Mouse (Mus musculus): ENCODE results near the gene Prss8.

Prss8 gene

DNA sequence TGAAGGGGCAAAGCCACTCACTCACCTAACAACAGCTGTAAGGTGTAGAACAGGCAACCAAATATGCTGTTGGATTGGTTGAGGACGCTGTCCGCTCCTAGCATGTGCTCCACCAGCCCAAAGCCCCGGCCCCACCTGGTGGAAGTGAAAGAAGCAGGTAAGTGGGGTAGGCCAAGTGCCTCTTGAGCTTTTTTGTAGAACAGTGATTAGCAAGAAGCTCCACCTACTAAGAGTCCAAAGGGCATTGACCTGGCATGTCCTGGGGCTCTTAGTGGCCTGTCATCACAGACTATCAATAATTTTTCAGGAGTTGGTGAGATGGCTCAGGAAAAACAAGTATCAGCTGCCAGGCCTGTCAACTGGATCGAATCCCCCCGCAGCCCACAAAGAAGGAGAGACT lies 35.4 kb downstream of the Prss8 start:
- no peak for DNase-seq

DNA sequence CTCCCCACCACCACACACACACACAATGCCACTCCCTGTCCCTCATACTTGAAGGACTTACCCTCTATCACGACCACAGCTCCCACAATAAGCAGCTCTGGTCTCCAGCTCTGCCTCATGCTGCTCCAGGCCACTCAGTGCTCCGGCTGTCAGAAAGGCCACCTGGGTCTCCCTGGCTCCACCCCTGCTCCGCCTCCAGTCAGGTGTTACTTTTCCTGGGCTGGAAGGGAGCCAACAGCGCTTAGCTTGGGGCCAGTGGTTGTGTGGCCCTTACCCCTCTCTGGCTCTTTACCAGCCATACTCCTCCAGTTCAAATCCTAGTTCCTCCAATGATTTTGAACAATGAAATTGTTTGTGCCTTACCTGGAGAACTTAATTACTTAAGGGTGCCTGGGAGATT lies 39.1 kb downstream of the Prss8 start, which contains the start of gene Prss53:
Prss53 (minus strand) TSS at position 173 of the 400 bp plus-strand sequence.
- peak; percentile 81 for DNase-seq

DNA sequence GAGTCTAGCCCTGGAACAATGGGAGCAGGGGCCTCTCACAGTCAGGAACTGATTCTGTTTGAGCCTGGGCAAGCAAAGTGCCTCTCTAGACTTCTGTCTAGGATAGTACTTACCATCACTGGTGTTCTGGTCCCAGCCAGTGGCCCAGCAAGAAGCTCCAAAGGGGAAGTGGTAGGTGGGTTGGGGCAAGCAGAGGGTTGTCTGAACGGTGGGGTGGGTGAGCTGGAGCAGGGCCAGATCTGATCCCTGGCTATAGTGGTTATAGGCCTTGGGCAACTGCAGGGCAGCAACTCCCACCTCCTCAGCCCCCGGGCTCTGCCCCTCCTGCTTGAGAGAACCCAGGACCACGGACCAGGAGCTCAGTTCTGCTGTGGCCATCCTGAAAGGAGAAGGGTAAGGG lies 41.1 kb downstream of the Prss8 start:
- no peak for DNase-seq

DNA sequence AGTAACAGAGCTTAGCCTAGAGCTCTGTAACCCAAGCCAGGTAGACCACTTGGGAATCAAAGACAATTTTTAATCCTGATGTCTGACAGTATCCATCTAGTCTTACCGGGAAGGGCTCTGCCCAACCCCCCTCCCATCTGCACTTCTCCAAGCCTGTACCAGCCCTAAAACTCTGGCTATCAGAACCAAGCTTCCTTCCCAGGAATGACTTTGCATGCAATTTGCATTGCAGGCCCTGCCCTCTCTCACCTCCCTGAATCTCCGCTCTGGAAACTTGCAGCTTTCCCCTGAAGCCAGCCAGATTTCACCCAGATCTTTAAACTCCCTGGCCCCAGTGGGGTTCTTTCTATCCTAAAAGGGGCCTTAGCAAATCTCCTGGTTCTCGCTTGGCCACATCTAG lies 42.1 kb downstream of the Prss8 start:
- DNase-seq = no peak

DNA sequence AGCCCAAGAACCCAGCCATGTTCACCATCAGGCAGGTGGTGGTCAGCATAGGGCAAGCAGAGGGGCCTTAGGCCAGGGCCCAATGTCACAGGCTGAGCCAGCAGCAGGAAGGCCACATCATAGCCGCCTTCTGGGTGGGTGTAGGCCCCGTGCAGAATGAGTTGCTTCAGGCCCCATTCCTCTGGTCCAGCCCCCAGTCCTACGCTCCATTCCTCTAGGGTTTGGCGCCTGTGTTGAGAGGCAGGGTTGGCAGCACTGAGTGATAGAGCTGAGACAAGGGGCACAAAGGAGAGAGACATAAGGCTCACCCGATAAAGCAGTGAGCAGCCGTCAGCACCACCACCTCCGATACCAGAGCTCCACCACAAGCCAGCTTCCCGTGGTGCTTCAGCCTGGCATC lies 42.7 kb downstream of the Prss8 start:
- no peak for DNase-seq

DNA sequence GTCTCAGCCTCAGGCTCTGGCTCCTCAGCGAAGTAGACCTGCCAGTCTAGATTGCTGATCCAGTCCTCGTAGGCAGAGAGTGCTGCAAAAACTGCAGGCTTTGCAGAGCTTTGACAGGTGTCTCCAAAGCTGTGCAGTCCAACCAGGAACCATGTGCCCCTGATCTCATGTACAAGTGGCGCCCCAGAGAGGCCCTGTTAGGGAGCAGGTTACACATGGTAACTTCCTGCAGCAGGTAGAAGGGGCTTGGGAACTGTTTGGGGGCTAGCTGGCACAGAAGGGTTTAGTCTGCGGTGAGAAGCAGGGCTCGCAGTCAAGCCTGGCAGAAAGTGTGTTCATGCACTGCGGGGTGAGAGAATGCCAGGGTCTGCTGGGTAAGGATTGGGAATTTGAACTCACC lies 43.4 kb downstream of the Prss8 start:
- no peak for DNase-seq

DNA sequence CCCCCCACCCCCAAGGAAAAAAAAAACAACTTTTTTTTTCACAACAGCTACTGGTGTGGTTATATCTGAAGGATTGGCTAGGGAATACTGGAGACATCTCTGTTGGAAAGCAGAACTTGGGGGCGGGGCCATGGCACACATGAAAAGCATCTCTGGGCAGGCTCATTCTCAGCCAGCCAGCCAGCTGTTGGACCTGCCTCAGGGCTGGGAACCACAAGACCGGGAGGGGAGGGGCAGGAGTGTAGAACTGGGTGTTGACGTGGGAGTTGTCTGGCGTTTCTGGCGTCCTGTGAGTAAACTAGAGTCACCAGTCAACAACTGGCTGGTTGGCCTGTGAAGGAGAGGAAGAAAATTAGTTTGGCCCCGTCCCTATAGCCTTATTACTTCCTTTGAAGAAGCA lies 44.0 kb downstream of the Prss8 start:
- peak; percentile 61 for DNase-seq

DNA sequence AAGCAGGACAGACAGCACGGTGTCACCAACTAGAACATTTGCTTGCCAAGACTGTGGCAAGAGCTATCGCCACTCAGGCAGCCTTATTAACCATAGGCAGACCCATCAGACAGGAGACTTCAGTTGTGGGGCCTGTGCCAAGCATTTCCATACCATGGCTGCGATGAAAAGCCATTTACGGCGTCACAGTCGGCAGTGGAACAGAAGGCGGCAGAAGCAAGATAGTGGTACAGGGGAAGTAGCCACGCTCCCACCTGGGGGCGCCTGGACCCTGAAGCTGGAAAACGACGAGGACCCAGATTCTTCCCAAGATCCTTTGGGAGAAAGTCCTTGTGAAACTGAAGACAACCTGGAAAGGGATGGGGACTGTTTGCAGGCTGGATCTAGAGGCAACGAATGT lies 49.5 kb downstream of the Prss8 start:
- no peak for DNase-seq

DNA sequence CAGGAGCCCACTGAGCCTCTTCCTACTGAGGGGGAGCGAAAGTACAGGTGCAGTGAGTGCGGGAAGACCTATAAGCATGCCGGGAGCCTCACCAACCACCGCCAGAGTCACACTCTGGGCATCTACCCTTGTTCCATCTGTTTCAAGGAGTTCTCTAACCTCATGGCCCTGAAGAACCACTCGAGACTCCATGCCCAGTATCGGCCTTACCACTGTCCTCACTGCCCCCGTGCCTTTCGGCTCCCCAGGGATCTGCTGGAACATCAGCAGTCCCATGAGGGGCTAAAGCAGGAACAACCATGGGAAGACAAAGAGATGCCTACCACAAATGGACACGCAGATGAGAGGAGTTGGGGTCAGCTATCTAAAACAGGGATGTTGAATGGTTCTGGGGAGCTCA lies 50.6 kb downstream of the Prss8 start:
- no peak for DNase-seq

DNA sequence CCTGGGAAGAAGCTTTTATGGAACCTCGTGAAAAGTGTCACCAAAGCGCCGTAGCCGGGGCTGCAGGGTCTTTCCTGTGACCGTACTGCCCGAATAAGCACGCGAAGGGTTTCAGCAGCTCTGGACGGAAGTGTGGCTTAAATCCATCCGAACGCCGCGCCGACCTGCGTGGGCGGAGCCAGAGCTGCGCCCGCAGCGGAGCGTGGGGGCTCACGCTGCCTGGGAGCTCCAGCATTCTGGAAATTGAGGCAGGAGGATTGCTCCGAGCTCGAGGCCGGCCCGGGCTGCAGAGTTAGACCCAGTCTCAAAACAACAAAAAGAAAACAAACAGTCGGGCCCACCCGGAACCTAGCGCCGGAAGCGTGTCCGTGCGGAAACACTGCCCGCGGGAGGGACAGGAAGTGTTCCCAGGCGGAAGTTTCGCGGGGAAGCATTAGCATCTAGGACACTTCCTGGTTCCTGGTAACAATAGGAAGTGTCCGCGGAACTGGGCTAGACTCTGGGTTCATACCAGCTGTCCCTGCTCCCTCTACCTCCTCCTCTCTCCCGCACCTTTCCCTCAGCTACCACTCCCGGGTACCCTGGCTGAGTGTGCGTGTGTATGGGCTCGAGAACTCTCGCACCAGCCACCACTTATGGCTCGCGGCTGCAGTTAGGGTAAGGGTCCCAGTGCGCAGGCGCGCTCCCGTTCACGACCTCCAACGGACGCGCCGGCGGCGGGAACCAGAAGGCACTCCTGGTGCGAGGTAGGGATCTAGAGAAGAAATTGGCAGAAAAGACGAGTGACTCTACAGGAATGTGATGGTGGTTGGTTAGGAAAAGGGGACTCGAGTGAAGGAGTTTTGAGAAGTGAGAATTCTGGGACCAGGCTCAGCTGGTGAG lies 53.2 kb downstream of the Prss8 start, which contains the start of gene Zfp668:
Zfp668 (minus strand) TSS at position 362 of the 882 bp plus-strand sequence.
- peak; percentile 94 for DNase-seq

DNA sequence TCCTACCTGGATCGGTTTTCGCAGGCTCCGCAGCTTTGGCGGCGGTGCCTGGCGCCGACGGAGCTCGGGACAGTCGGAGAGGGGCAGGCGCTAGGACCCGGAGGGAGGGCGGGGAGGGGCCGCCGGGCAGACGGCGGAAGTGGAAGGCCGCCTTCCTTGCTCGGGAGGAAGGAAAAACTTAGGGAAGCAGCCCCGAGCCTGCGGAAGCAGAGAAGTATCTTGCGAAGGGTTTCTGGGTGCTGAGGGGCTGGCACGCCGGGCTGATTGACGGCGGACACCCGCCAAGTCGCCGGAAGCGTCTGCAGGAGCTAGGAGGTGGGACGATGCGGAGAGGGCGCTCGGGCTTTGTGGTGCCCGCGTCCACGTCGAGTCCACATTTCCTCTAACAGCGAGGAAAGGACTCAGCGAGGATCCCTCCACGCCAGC lies 53.9 kb downstream of the Prss8 start, which contains the start of gene Zfp646:
Zfp646 (plus strand) TSS at position 181 of the 426 bp plus-strand sequence.
- DNase-seq = peak; percentile 88

All from kidney, postnatal 14 days (tissue).